21 mouse cellular contexts compared by ENCODE assay signal in the genomic region with DNA sequence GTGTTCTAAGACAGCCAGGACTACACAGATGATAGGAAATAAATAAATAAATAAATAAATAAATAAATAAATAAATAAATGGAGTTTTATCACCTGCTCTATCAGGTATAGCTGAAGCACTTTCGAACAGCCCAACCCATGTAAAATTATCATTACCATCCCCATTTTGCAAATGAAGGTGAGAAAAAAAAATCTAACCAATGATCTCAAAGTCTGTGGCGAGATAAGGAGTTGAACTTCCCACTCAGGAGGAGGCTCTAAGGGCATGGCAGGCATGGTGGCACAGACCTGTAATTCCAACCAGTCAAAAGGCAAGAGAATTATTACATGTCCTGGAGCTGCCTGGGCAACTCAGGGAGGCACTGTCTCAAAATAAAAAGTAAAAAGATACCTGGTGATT.
"Had no signal": no experiment of that assay in that cellular context is flagged by ENCODE, and none has a peak within 500 bp of the region (broad histone marks: within the 10 kb centered on the region; RNA-seq: fewer than 3 reads in every experiment).

No protein-coding gene starts in this region.

- H3K4me2 ChIP-seq: limb, embryonic 12.5 days; limb, embryonic 13.5 days; limb, embryonic 15.5 days; lung, embryonic 14.5 days; lung, embryonic 15.5 days; midbrain, embryonic 11.5 days; midbrain, embryonic 12.5 days; midbrain, embryonic 13.5 days; midbrain, embryonic 15.5 days had no signal

- ATAC-seq: lung, postnatal 0 days; midbrain, embryonic 15.5 days; midbrain, embryonic 16.5 days had no signal

- H3K27me3 ChIP-seq: limb, embryonic 15.5 days; liver, embryonic 12.5 days; liver, embryonic 13.5 days; liver, embryonic 15.5 days; lung, embryonic 15.5 days; midbrain, embryonic 12.5 days; midbrain, embryonic 13.5 days; midbrain, embryonic 15.5 days had no signal

- H3K9ac ChIP-seq: limb, embryonic 12.5 days; limb, embryonic 13.5 days; limb, embryonic 15.5 days; liver, embryonic 15.5 days; liver, postnatal 0 days; lung, embryonic 14.5 days; lung, embryonic 15.5 days; midbrain, embryonic 12.5 days; midbrain, embryonic 13.5 days; midbrain, embryonic 15.5 days had no signal

- H3K9me3 ChIP-seq: limb, embryonic 10.5 days; limb, embryonic 12.5 days; limb, embryonic 13.5 days; limb, embryonic 15.5 days; liver, embryonic 12.5 days; liver, embryonic 13.5 days; liver, embryonic 15.5 days; lung, embryonic 15.5 days; megakaryocyte, embryonic 14.5 days; midbrain, embryonic 10.5 days; midbrain, embryonic 12.5 days; midbrain, embryonic 13.5 days; midbrain, embryonic 15.5 days had no signal

- H3K36me3 ChIP-seq: limb, embryonic 10.5 days; limb, embryonic 12.5 days; limb, embryonic 13.5 days; limb, embryonic 15.5 days; liver, embryonic 12.5 days; liver, embryonic 13.5 days; liver, embryonic 15.5 days; lung, embryonic 15.5 days; midbrain, embryonic 10.5 days; midbrain, embryonic 12.5 days; midbrain, embryonic 13.5 days; midbrain, embryonic 15.5 days had no signal

- H3K4me3 ChIP-seq: limb, embryonic 10.5 days; limb, embryonic 12.5 days; limb, embryonic 13.5 days; limb, embryonic 15.5 days; liver, embryonic 13.5 days; lung, embryonic 15.5 days; midbrain, embryonic 10.5 days; midbrain, embryonic 12.5 days; midbrain, embryonic 13.5 days; midbrain, embryonic 15.5 days; myocyte had no signal

- DNase-seq: lung, adult 2 months had no signal

- H3K27ac ChIP-seq: limb, embryonic 10.5 days; limb, embryonic 12.5 days; limb, embryonic 13.5 days; limb, embryonic 15.5 days; lung, embryonic 15.5 days; macrophage; midbrain, embryonic 10.5 days; midbrain, embryonic 12.5 days; midbrain, embryonic 13.5 days; midbrain, embryonic 15.5 days had no signal
